Mouse (Mus musculus) midbrain, embryonic 12.5 days (tissue): ENCODE data around the gene Pepd. TPM values are rescaled to one million over a fixed set of nuclear protein-coding genes. Genes with fewer than 3 reads are reported as not detected.
A peak's percentile ranks its signal among the peaks of the same experiment; 100 is the strongest.

Experiments used
- ATAC-seq: fragments of 200-750 bp; cut with Nextera tagmentation; 2 replicates; pipeline ENCODE4 v1.8.0; 2017; ENCODE audit warnings: low read depth, moderate TSS enrichment, moderate library complexity; ENCODE audit not compliant: low FRiP score
- H3K27ac ChIP-seq: fragments of 300-500 bp; sonication (generic); replicated peaks from 2 replicates; pipeline ENCODE4 v1.5.1; 2016; ENCODE audit warnings: mild to moderate bottlenecking
- H3K27me3 ChIP-seq: fragments of 300-500 bp; sonication (generic); 2 replicates; pipeline ENCODE4 v1.6.1; 2016; ENCODE audit warnings: mild to moderate bottlenecking
- H3K36me3 ChIP-seq: fragments of 300-500 bp; sonication (generic); 2 replicates; pipeline ENCODE4 v1.6.1; 2016
- H3K4me1 ChIP-seq: fragments of 300-500 bp; sonication (generic); 2 replicates; pipeline ENCODE4 v1.6.1; 2016
- H3K4me2 ChIP-seq: fragments of 300-500 bp; sonication (generic); replicated peaks from 2 replicates; pipeline ENCODE4 v1.6.1; 2016; ENCODE audit warnings: mild to moderate bottlenecking, moderate library complexity
- H3K4me3 ChIP-seq: fragments of 300-500 bp; sonication (generic); 2 replicates; pipeline ENCODE4 v1.5.1; 2016; ENCODE audit warnings: mild to moderate bottlenecking
- H3K9ac ChIP-seq: fragments of 300-500 bp; sonication (generic); replicated peaks from 2 replicates; pipeline ENCODE4 v1.6.1; 2016; ENCODE audit warnings: mild to moderate bottlenecking, moderate library complexity
- H3K9me3 ChIP-seq: fragments of 300-500 bp; sonication (generic); 2 replicates; pipeline ENCODE4 v1.6.1; 2016; ENCODE audit warnings: mild to moderate bottlenecking
- WGBS: fragments of 180-500 bp; shearing (Covaris S2); methylation state at CpG from one replicate; pipeline ENCODE4 v1.1.7; 2016; 5-methylcytosine and 5-hydroxymethylcytosine counted together
- polyA plus RNA-seq: library from polyadenylated mRNA; unstranded; fragments of >200 nt; fragmentation: Nextera tagmentation; extraction: Ambion mirVana; gene quantifications from 2 replicates; pipeline ENCODE4 v1.2.1, GENCODE M21; 2016

Gene Pepd
- polyA plus RNA-seq, 1 experiment from 2014 or later = 59.1 TPM

GRCm38 (mm10) chr7:34913956-34914355 lies 1.8 kb downstream of the Pepd start:
- Histone ChIP-seq H3K36me3 (no peaks in the 10 kb centered on the region), H3K4me1 (peaks cover 24% of the 10 kb centered on the region), H3K9ac (no peak overlapping the region), H3K4me2 (no peak overlapping the region), H3K27me3 (0 out of 2 replicates have a peak, but pooled peaks cover 3% of the 10 kb centered on the region), H3K9me3 (no peaks in the 10 kb centered on the region), H3K4me3 (no peak overlapping the region), H3K27ac (no peak overlapping the region)
- no peak for ATAC-seq
- WGBS = 91% methylated on average over 9 of the region's 9 CpGs

GRCm38 (mm10) chr7:34915555-34915954 lies 3.4 kb downstream of the Pepd start:
- Histone ChIP-seq H3K27me3 (0 out of 2 replicates have a peak, but pooled peaks cover 3% of the 10 kb centered on the region), H3K9ac (no peak overlapping the region), H3K27ac (no peak overlapping the region), H3K4me2 (no peak overlapping the region), H3K9me3 (no peaks in the 10 kb centered on the region), H3K36me3 (no peaks in the 10 kb centered on the region), H3K4me1 (peaks cover 20% of the 10 kb centered on the region), H3K4me3 (no peak overlapping the region)
- 91% methylated on average over 4 of the region's 5 CpGs for WGBS
- ATAC-seq = no peak

- H3K27me3 ChIP-seq = no peaks in the 10 kb centered on the region
Measured at GRCm38 (mm10) chr7:34917558-34917957, 5.4 kb downstream of the Pepd start.

GRCm38 (mm10) chr7:34917998-34918397 lies 5.8 kb downstream of the Pepd start:
- ATAC-seq = no peak
- no peak overlapping the region for H3K9ac ChIP-seq
- no peaks in the 10 kb centered on the region for H3K27me3 ChIP-seq
- peaks cover 6% of the 10 kb centered on the region for H3K4me1 ChIP-seq
- H3K4me2 ChIP-seq = no peak overlapping the region
- H3K4me3 ChIP-seq = no peak overlapping the region
- 96% methylated on average over 4 of the region's 4 CpGs for WGBS
- no peak overlapping the region for H3K27ac ChIP-seq
- no peaks in the 10 kb centered on the region for H3K9me3 ChIP-seq
- H3K36me3 ChIP-seq = 0 out of 2 replicates have a peak, but pooled peaks cover 6% of the 10 kb centered on the region

More at GRCm38 (mm10) chr7:34917558-34917957, 5.4 kb downstream of the Pepd start:
- Histone ChIP-seq H3K4me3 (no peak overlapping the region), H3K4me1 (peaks cover 11% of the 10 kb centered on the region), H3K27ac (no peak overlapping the region), H3K9ac (no peak overlapping the region), H3K9me3 (no peaks in the 10 kb centered on the region), H3K4me2 (no peak overlapping the region), H3K36me3 (0 out of 2 replicates have a peak, but pooled peaks cover 6% of the 10 kb centered on the region)
- ATAC-seq = no peak
- 86% methylated on average over 6 of the region's 6 CpGs for WGBS

GRCm38 (mm10) chr7:34918416-34918815 lies 6.2 kb downstream of the Pepd start:
- Histone ChIP-seq H3K4me3 (no peak overlapping the region), H3K9me3 (no peaks in the 10 kb centered on the region), H3K4me1 (peaks cover 3% of the 10 kb centered on the region), H3K4me2 (no peak overlapping the region), H3K36me3 (0 out of 2 replicates have a peak, but pooled peaks cover 6% of the 10 kb centered on the region), H3K9ac (no peak overlapping the region), H3K27ac (no peak overlapping the region), H3K27me3 (no peaks in the 10 kb centered on the region)
- 88% methylated on average over 8 of the region's 8 CpGs for WGBS
- ATAC-seq = no peak

- Histone ChIP-seq H3K36me3 (0 out of 2 replicates have a peak, but pooled peaks cover 6% of the 10 kb centered on the region), H3K9ac (no peak overlapping the region), H3K4me2 (no peak overlapping the region), H3K4me1 (peaks cover 7% of the 10 kb centered on the region), H3K27me3 (no peaks in the 10 kb centered on the region), H3K9me3 (no peaks in the 10 kb centered on the region), H3K27ac (no peak overlapping the region), H3K4me3 (no peak overlapping the region)
- ATAC-seq = no peak
- 77% methylated on average over 5 of the region's 5 CpGs for WGBS
Measured at GRCm38 (mm10) chr7:34919054-34919453, 6.9 kb downstream of the Pepd start.

DNA sequence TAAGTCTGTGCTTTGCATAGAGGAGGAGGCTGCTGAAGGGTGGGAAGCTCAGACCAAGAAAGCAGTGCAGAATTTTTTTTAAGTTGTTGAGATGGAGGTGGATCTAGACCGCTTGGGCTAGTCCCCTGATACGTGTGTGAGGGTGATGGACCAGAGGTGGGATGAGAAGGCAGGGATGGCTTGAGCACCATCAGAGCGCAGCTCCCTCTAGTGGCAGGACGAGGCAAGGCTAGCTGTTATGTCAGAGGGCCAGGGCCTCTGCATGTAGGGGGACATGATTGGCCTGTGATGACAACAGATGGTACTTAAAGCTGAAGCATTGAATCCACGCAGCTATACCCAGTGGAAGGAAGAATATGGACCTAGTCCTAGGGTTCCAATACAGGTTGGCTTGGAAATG lies 7.6 kb downstream of the Pepd start:
- ATAC-seq = no peak

DNA sequence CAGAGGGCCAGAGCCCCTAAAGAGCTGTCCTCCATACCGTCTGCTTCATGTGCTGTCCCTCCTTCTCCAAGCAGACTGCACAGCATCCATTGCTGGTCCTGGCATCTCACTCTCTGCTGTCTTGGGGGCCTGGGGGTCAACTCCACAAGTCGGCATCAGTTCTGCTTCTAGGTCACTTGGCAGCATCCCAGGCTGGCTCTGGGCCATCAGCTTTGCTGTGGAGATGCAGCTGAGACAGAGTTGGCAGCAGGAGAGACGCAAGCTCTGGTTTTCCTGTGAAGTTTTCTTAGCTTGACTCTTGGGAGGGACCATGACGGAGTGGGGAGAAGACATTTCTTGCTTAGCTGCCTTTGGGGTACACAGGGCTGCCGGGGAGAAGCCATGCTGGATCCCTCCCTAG lies 13.0 kb downstream of the Pepd start:
- Histone ChIP-seq H3K4me3 (no peak overlapping the region), H3K36me3 (0 out of 2 replicates have a peak, but pooled peaks cover 6% of the 10 kb centered on the region), H3K27ac (no peak overlapping the region), H3K4me1 (peaks cover 14% of the 10 kb centered on the region), H3K4me2 (no peak overlapping the region), H3K27me3 (no peaks in the 10 kb centered on the region), H3K9me3 (no peaks in the 10 kb centered on the region), H3K9ac (no peak overlapping the region)
- 91% methylated on average over 5 of the region's 5 CpGs for WGBS
- ATAC-seq = no peak

More for the DNA sequence above, 7.6 kb downstream of the Pepd start:
- 56% methylated on average over 5 of the region's 5 CpGs for WGBS
- no peak overlapping the region for H3K4me3 ChIP-seq
- H3K27me3 ChIP-seq = no peaks in the 10 kb centered on the region
- no peak overlapping the region for H3K9ac ChIP-seq
- H3K4me1 ChIP-seq = peaks cover 7% of the 10 kb centered on the region
- H3K9me3 ChIP-seq = no peaks in the 10 kb centered on the region
- no peak overlapping the region for H3K27ac ChIP-seq
- 0 out of 2 replicates have a peak, but pooled peaks cover 6% of the 10 kb centered on the region for H3K36me3 ChIP-seq
- H3K4me2 ChIP-seq = no peak overlapping the region

DNA sequence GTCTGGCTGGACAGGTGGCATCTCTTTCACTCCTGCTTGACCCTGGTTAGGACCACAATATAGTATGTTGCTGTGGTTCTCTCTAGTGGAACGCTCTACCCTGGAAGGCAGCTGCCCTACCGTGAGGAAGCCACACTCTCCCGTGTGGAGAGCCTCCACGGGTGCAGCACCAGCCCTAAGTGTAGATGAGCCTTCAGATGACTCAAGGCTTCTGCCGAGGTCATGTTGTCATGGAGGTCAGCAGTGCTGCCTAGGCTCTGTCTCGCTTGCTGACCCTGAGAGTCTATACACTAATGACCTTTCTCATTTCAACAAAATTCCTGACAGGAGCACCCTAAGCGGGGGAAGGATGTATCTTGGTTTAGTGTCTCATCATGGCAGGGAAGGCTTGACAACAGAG lies 13.8 kb downstream of the Pepd start:
- ATAC-seq = no peak
- peaks cover 16% of the 10 kb centered on the region for H3K4me1 ChIP-seq
- 86% methylated on average over 7 of the region's 7 CpGs for WGBS

GRCm38 (mm10) chr7:34929614-34930262 lies 17.6 kb downstream of the Pepd start:
- peaks cover 15% of the 10 kb centered on the region for H3K4me1 ChIP-seq
- H3K4me2 ChIP-seq = no peak overlapping the region
- H3K27me3 ChIP-seq = no peaks in the 10 kb centered on the region
- H3K4me3 ChIP-seq = no peak overlapping the region
- H3K9me3 ChIP-seq = no peaks in the 10 kb centered on the region
- peak overlapping the region; percentile 81 for H3K27ac ChIP-seq
- peak; percentile 57 for ATAC-seq
- 53% methylated on average over 8 of the region's 8 CpGs for WGBS
- H3K36me3 ChIP-seq = no peaks in the 10 kb centered on the region; the same call in 1 of the 2 replicates
- peak overlapping the region; percentile 28; the same call in 1 of the 2 replicates for H3K9ac ChIP-seq

More for the DNA sequence above, 13.8 kb downstream of the Pepd start:
- Histone ChIP-seq H3K9ac (no peak overlapping the region), H3K9me3 (no peaks in the 10 kb centered on the region), H3K27me3 (no peaks in the 10 kb centered on the region), H3K36me3 (0 out of 2 replicates have a peak, but pooled peaks cover 6% of the 10 kb centered on the region), H3K4me2 (no peak overlapping the region), H3K27ac (no peak overlapping the region), H3K4me3 (no peak overlapping the region)

DNA sequence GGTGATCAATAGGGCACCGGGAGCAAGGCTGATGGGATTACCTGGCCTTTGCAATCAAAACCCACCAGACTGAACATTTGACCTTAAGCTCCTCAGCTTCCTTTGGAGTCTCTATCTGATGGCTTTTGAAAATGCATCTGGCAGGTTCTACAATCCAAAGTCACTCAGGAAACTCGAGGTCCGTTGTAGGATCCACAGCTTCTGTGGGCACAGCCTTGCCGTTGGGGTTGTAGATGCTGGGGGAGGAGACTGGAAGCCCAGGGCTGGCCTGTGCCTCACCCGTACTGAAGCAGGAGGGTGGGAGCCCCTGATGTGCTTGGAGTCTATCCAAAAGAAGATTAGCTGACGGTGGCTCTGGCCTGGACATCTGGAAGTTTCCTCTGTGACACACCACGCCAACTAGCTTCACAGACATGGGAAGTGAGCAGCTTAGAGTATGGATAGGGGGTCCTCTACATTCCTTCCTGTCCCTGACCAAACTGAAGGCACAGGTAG lies 18.1 kb downstream of the Pepd start:
- Histone ChIP-seq H3K27ac (peak overlapping the region; percentile 81), H3K4me2 (no peak overlapping the region), H3K27me3 (no peaks in the 10 kb centered on the region), H3K4me1 (peaks cover 15% of the 10 kb centered on the region), H3K36me3 (no peaks in the 10 kb centered on the region; the same call in 1 of the 2 replicates), H3K4me3 (no peak overlapping the region), H3K9me3 (no peaks in the 10 kb centered on the region), H3K9ac (no peak overlapping the region)
- peak; percentile 13; the same call in 1 of the 2 replicates for ATAC-seq
- WGBS = 47% methylated on average over 7 of the region's 7 CpGs

- Histone ChIP-seq H3K27me3 (no peaks in the 10 kb centered on the region), H3K4me2 (no peak overlapping the region), H3K9ac (no peak overlapping the region), H3K36me3 (peaks cover 13% of the 10 kb centered on the region), H3K9me3 (peaks cover 8% of the 10 kb centered on the region; the same call in 1 of the 2 replicates), H3K27ac (no peak overlapping the region), H3K4me1 (peaks cover 15% of the 10 kb centered on the region), H3K4me3 (no peak overlapping the region)
- 93% methylated on average over 8 of the region's 8 CpGs for WGBS
- ATAC-seq = no peak
Measured at GRCm38 (mm10) chr7:34932631-34933030, 20.5 kb downstream of the Pepd start.
